Mouse (Mus musculus): ENCODE results near the gene Clspn. TPM values are rescaled to one million over a fixed set of nuclear protein-coding genes. Genes with fewer than 3 reads are reported as not detected.

Clspn gene
- total RNA-seq, 2 experiments from 2014 or later = 2.1 to 2.5 TPM

GRCm38 (mm10) chr4:126620349-126620874 lies 63.7 kb downstream of the Clspn start:
- DNase-seq = no peak
- intact Hi-C loops (cut with DNase I; ENCODE audit: low total_unique reads) = no loop called here

- intact Hi-C loops (cut with DNase I; ENCODE audit: low total_unique reads) = no loop called here
- no peak for DNase-seq
These were observed 70.4 kb downstream of the Clspn start for GRCm38 (mm10) chr4:126627021-126627681.

GRCm38 (mm10) chr4:126631922-126632321 lies 75.2 kb downstream of the Clspn start:
- intact Hi-C loops (cut with DNase I; ENCODE audit: low total_unique reads) = no loop called here
- DNase-seq = no peak

- no peak for DNase-seq
- intact Hi-C loops (cut with DNase I; ENCODE audit: low total_unique reads) = no loop called here
These were observed 75.9 kb downstream of the Clspn start for GRCm38 (mm10) chr4:126632668-126633067.

GRCm38 (mm10) chr4:126636330-126636729 lies 79.6 kb downstream of the Clspn start:
- intact Hi-C loops (cut with DNase I; ENCODE audit: low total_unique reads) = no loop called here
- DNase-seq = no peak

GRCm38 (mm10) chr4:126637446-126637845 lies 80.7 kb downstream of the Clspn start:
- no peak for DNase-seq
- intact Hi-C loops (cut with DNase I; ENCODE audit: low total_unique reads) = no loop called here

- no peak for DNase-seq
- intact Hi-C loops (cut with DNase I; ENCODE audit: low total_unique reads) = no loop called here
These were observed 82.6 kb downstream of the Clspn start for GRCm38 (mm10) chr4:126639339-126639738.

GRCm38 (mm10) chr4:126641901-126642300 lies 85.2 kb downstream of the Clspn start:
- no peak for DNase-seq
- intact Hi-C loops (cut with DNase I; ENCODE audit: low total_unique reads) = no loop called here

Small RNAs within 50 kb of the gene (microRNA-seq; reads per million reads assigned to microRNA genes)
- 0.50 to 0.96 reads per million in 2 experiments for gene Mir7119

Other genes with a start within 250 kb of the Clspn start
- gene Adprhl2, start 235.2 kb upstream of the Clspn start, total RNA-seq (2021) = 10 to 100 TPM in 1 of 2 experiments, 1 to 10 TPM in 1; 9.8 to 11.5 TPM
- 1 to 10 TPM in 1 of 2 experiments, under 1 TPM in 1; 0.74 to 1.1 TPM for gene Tekt2, start 231.2 kb upstream of the Clspn start, total RNA-seq (2021)
- 1 to 10 TPM; 6.4 to 7.8 TPM for gene Ago3, start 127.4 kb upstream of the Clspn start, total RNA-seq (2021)
- gene Ago1, start 88.4 kb upstream of the Clspn start, total RNA-seq (2021) = 1 to 10 TPM; 6.8 to 7.9 TPM
- gene Ago4, start 23.5 kb upstream of the Clspn start, total RNA-seq (2021) = 1 to 10 TPM; 2.1 to 2.2 TPM
- 10 to 100 TPM; 13.0 to 13.6 TPM for gene 5730409E04Rik, start 52.9 kb downstream of the Clspn start, total RNA-seq (2021)
- 10 to 100 TPM; 88.0 to 99.6 TPM for gene Psmb2, start 120.7 kb downstream of the Clspn start, total RNA-seq (2021)
- gene Tfap2e, start 179.3 kb downstream of the Clspn start, total RNA-seq (2021) = not detected
- gene Ncdn, start 196.5 kb downstream of the Clspn start, total RNA-seq (2021) = 10 to 100 TPM in 1 of 2 experiments, 1 to 10 TPM in 1; 7.4 to 10.6 TPM
- gene AU040320, start 196.6 kb downstream of the Clspn start, total RNA-seq (2021) = 10 to 100 TPM; 21.7 to 24.3 TPM

Data from gastrocnemius, postnatal 14 days (tissue).